In genomic region chr12:37880042-37881017, GRCm38 (mm10) we compare ENCODE assay signal across 8 mouse cellular contexts.
DNase-seq lines count a peak whose midpoint lies in the region; ATAC-seq and TF ChIP-seq lines count a peak whose summit lies in the region.

No protein-coding gene starts in this region.

- H3K27ac ChIP-seq in forebrain, embryonic 15.5 days (replicated peaks), result peak overlapping the region; percentile 59
- H3K27ac ChIP-seq in midbrain, embryonic 13.5 days, result 0 out of 2 replicates have a peak overlapping the region, but pooled peaks have one; percentile 21

- H3K36me3 ChIP-seq in E14TG2a.4 (ENCODE audit: insufficient read depth, low read length), result no peaks in the 10 kb centered on the region
- H3K36me3 ChIP-seq in forebrain, embryonic 15.5 days, result no peaks in the 10 kb centered on the region
- H3K36me3 ChIP-seq in midbrain, embryonic 13.5 days, result no peaks in the 10 kb centered on the region

- peaks cover 3% of the 10 kb centered on the region; the same call in 1 of the 2 replicates for H3K27me3 ChIP-seq in E14TG2a.4 (ENCODE audit: insufficient read depth, low read length)
- no peaks in the 10 kb centered on the region for H3K27me3 ChIP-seq in forebrain, embryonic 15.5 days
- H3K27me3 ChIP-seq in midbrain, embryonic 13.5 days, result no peaks in the 10 kb centered on the region

- WGBS in forebrain, embryonic 15.5 days, result under 1% methylated on average over 26 of the region's 26 CpGs
- WGBS in midbrain, embryonic 13.5 days, result 1% methylated on average over 26 of the region's 26 CpGs

- no peaks in the 10 kb centered on the region for H3K9me3 ChIP-seq in E14TG2a.4 (ENCODE audit: low read length)
- no peaks in the 10 kb centered on the region for H3K9me3 ChIP-seq in forebrain, embryonic 15.5 days
- no peaks in the 10 kb centered on the region for H3K9me3 ChIP-seq in midbrain, embryonic 13.5 days

- H3K4me1 ChIP-seq in E14TG2a.4 (replicated peaks; ENCODE audit: low read depth, low read length), result peaks cover 22% of the 10 kb centered on the region
- H3K4me1 ChIP-seq in forebrain, embryonic 15.5 days, result peaks cover 13% of the 10 kb centered on the region; the same call in 1 of the 2 replicates
- peaks cover 7% of the 10 kb centered on the region; the same call in 1 of the 2 replicates for H3K4me1 ChIP-seq in midbrain, embryonic 13.5 days (replicated peaks)

- peak; percentile 21 for DNase-seq in cerebellum, adult 11 months
- DNase-seq in left cerebral cortex, postnatal 10 days (ENCODE audit: extremely low spot score in 1 of 2, low spot score in 2 of 2), result peak; percentile 44 to 51
- peak; percentile 3 for DNase-seq in yolk sac, embryonic 10.5 days (ENCODE audit: low spot score)
- no peak for DNase-seq in spleen, postnatal 36 days (ENCODE audit: low spot score in 2 of 2)

- peak; percentile 86 for ATAC-seq in forebrain, embryonic 15.5 days (replicated peaks)
- peak; percentile 66 to 77 for ATAC-seq in hematopoietic stem cell, adult 5-6 weeks (replicated peaks in 1 of 2; ENCODE audit: insufficient read depth in 1 of 2, low FRiP score in 2 of 2, low TSS enrichment in 1 of 2, low read depth in 1 of 2, poor library complexity in 2 of 2, severe bottlenecking in 2 of 2)
- ATAC-seq in midbrain, embryonic 13.5 days, result peak; percentile 89

- H3K4me2 ChIP-seq in forebrain, embryonic 15.5 days (replicated peaks), result peak overlapping the region; percentile 84
- peak overlapping the region; percentile 82 for H3K4me2 ChIP-seq in midbrain, embryonic 13.5 days (replicated peaks)

- H3K9ac ChIP-seq in forebrain, embryonic 15.5 days (replicated peaks), result peak overlapping the region; percentile 45
- peak overlapping the region; percentile 63 for H3K9ac ChIP-seq in midbrain, embryonic 13.5 days (replicated peaks)

- TF ChIP-seq CTCF in E14TG2a.4 (conservative IDR thresholded peaks at IDR 0.05; ENCODE audit: low read length), result no peak

- peak overlapping the region; percentile 71 for H3K4me3 ChIP-seq in E14TG2a.4 (replicated peaks; ENCODE audit: low read length)
- H3K4me3 ChIP-seq in forebrain, embryonic 15.5 days, result peak overlapping the region; percentile 48
- peak overlapping the region; percentile 50 for H3K4me3 ChIP-seq in midbrain, embryonic 13.5 days (replicated peaks)

- intact Hi-C loops in left cerebral cortex, postnatal 10 days (cut with DNase I), result loop anchor here (10.0 kb wide), 1 partner anchor 234 kb away; no protein-coding TSS in a partner anchor

Comparison
In these comparisons a context has a peak if more than half of its experiments do, and no peak if none do; other contexts are left out.
1. DNase-seq: peak in cerebellum, adult 11 months (single experiment), left cerebral cortex, postnatal 10 days (2 of 2) and yolk sac, embryonic 10.5 days (single experiment); none in spleen, postnatal 36 days (0 of 2).
2. Peak in every context shown above with its lines, with median percentiles within 50 percentile points of each other: H3K4me3 ChIP-seq and ATAC-seq.